Mouse (Mus musculus) lung, postnatal 25 days (tissue): ENCODE measurements around the gene Cd38.
A peak's percentile ranks its signal among the peaks of the same experiment; 100 is the strongest.

ENCODE experiments used
- DNase-seq: peaks from one replicate; pipeline ENCODE4 v3.0.0; 2022; ENCODE audit warnings: low spot score

Cd38 gene

GRCm38 (mm10) chr5:43868253-43868652 lies at the start of gene Cd38:
Cd38 (plus strand) TSS chr5:43868553.
- DNase-seq = no peak

- peak; percentile 23 for DNase-seq
Measured at GRCm38 (mm10) chr5:43818695-43819094, 49.7 kb upstream of the Cd38 start, which contains the start of gene Bst1. Bst1 (plus strand) TSS chr5:43818885.

GRCm38 (mm10) chr5:43820785-43821184 lies 47.6 kb upstream of the Cd38 start:
- DNase-seq = peak; percentile 72

- DNase-seq = no peak
Measured at GRCm38 (mm10) chr5:43821538-43821937, 46.8 kb upstream of the Cd38 start, which contains the start of gene Fbxl5. Fbxl5 (minus strand) TSS chr5:43821638.

- no peak for DNase-seq
Measured at GRCm38 (mm10) chr5:43822199-43822598, 46.2 kb upstream of the Cd38 start.

- DNase-seq = no peak
Measured at GRCm38 (mm10) chr5:43822824-43823223, 45.5 kb upstream of the Cd38 start.

GRCm38 (mm10) chr5:43824580-43824979 lies 43.8 kb upstream of the Cd38 start:
- peak; percentile 45 for DNase-seq

- no peak for DNase-seq
Measured at GRCm38 (mm10) chr5:43826883-43827282, 41.5 kb upstream of the Cd38 start.

GRCm38 (mm10) chr5:43827366-43827765 lies 41.0 kb upstream of the Cd38 start:
- no peak for DNase-seq

GRCm38 (mm10) chr5:43836590-43836989 lies 31.8 kb upstream of the Cd38 start:
- no peak for DNase-seq

GRCm38 (mm10) chr5:43837372-43837771 lies 31.0 kb upstream of the Cd38 start:
- DNase-seq = no peak

GRCm38 (mm10) chr5:43841144-43842010 lies 27.0 kb upstream of the Cd38 start:
- peak; percentile 80 for DNase-seq

- DNase-seq = no peak
Measured at GRCm38 (mm10) chr5:43842011-43842285, 26.4 kb upstream of the Cd38 start.

- DNase-seq = no peak
Measured at GRCm38 (mm10) chr5:43842576-43843155, 25.7 kb upstream of the Cd38 start.

- no peak for DNase-seq
Measured at GRCm38 (mm10) chr5:43845083-43845482, 23.3 kb upstream of the Cd38 start.

GRCm38 (mm10) chr5:43845646-43846045 lies 22.7 kb upstream of the Cd38 start:
- no peak for DNase-seq

GRCm38 (mm10) chr5:43846227-43846626 lies 22.1 kb upstream of the Cd38 start:
- DNase-seq = no peak

GRCm38 (mm10) chr5:43847555-43847954 lies 20.8 kb upstream of the Cd38 start:
- DNase-seq = no peak

GRCm38 (mm10) chr5:43848275-43848674 lies 20.1 kb upstream of the Cd38 start:
- DNase-seq = no peak

GRCm38 (mm10) chr5:43853096-43853867 lies 15.1 kb upstream of the Cd38 start:
- no peak for DNase-seq

- DNase-seq = no peak
Measured at GRCm38 (mm10) chr5:43853868-43854488, 14.4 kb upstream of the Cd38 start.

GRCm38 (mm10) chr5:43855769-43856168 lies 12.6 kb upstream of the Cd38 start:
- peak; percentile 76 for DNase-seq
